Mouse (Mus musculus) cortical plate, adult 2 months (tissue): ENCODE data around the gene Ifi206.

ENCODE experiments used
- CTCF ChIP-seq: fragments of 200-500 bp; IDR thresholded peaks from 2 replicates; pipeline ENCODE4 v1.5.1; 2011; ENCODE audit warnings: mild to moderate bottlenecking, control low read depth, low read length; ENCODE audit not compliant: insufficient read depth; ENCODE audit errors: extremely low read depth
- POLR2A ChIP-seq: fragments of 200-500 bp; IDR thresholded peaks from 2 replicates; pipeline ENCODE4 v1.6.1; 2011; ENCODE audit warnings: mild to moderate bottlenecking, low read length, control low read depth; ENCODE audit not compliant: insufficient read depth; ENCODE audit errors: extremely low read depth

- no peak for TF ChIP-seq CTCF
- TF ChIP-seq POLR2A, result no peak
Observed at GRCm38 (mm10) chr1:173426345-173426744, 64.5 kb downstream of the Ifi206 start.
